Comparison of ENCODE assay signal across 24 mouse cellular contexts in the genomic region with DNA sequence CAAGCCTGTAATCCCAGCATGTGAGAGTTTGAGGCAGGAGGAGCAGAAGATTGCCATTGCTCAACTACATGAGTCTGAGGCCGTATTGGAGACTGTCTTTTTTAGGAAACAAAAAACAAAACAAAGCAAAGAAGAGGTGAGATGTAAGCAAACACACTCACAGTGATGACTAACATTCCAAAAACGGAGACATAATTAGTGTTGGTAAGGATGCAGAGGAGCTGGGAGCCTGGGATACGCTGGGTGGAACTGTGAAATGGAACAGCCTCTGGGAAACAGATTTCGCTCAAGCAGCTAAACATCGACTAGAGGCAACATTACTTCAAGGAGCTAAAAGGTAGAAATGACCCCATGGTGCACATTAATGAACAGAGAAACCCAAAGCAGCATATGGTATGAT.
"Had no signal": no experiment of that assay in that cellular context is flagged by ENCODE, and none has a peak within 500 bp of the region (broad histone marks: within the 10 kb centered on the region; RNA-seq: fewer than 3 reads in every experiment).

No protein-coding gene starts in this region.

- ATAC-seq: hindbrain, embryonic 16.5 days; inflammation-experienced regulatory T-cells, adult 6 months; intestine, embryonic 15.5 days; intestine, postnatal 0 days had no signal

- H3K27me3 ChIP-seq: hindbrain, embryonic 12.5 days; intestine, embryonic 15.5 days; limb, embryonic 12.5 days had no signal

- DNase-seq: gastrocnemius, adult 2 months; gastrocnemius, postnatal 10 days; gastrocnemius, postnatal 25 days; heart, adult 18-20 months; heart, postnatal 10 days; heart, postnatal 4 days; kidney, adult 18-20 months; kidney, adult 8-10 months; kidney, postnatal 10 days; kidney, postnatal 25 days; kidney, postnatal 4 days had no signal

- H3K9me3 ChIP-seq: heart, embryonic 10.5 days; heart, embryonic 12.5 days; hindbrain, embryonic 10.5 days; hindbrain, embryonic 12.5 days; intestine, embryonic 15.5 days; limb, embryonic 10.5 days; limb, embryonic 12.5 days had no signal

- H3K4me2 ChIP-seq: heart, embryonic 12.5 days; hindbrain, embryonic 12.5 days; hindbrain, embryonic 14.5 days; intestine, embryonic 15.5 days; limb, embryonic 12.5 days had no signal

- H3K36me3 ChIP-seq: heart, embryonic 10.5 days; heart, embryonic 12.5 days; hindbrain, embryonic 10.5 days; hindbrain, embryonic 12.5 days; intestine, embryonic 15.5 days; limb, embryonic 10.5 days; limb, embryonic 12.5 days had no signal

- H3K27ac ChIP-seq: gastrocnemius, adult 2 months; heart, embryonic 10.5 days; hindbrain, embryonic 10.5 days; hindbrain, embryonic 12.5 days; hindbrain, embryonic 14.5 days; intestine, embryonic 15.5 days; layer of hippocampus, adult 2 months; left cerebral cortex, adult 2 months; limb, embryonic 10.5 days; limb, embryonic 12.5 days had no signal

- H3K4me3 ChIP-seq: gastrocnemius, adult 2 months; heart, embryonic 10.5 days; heart, embryonic 12.5 days; hindbrain, embryonic 10.5 days; hindbrain, embryonic 12.5 days; intestine, embryonic 15.5 days; layer of hippocampus, adult 2 months; left cerebral cortex, adult 2 months; limb, embryonic 10.5 days; limb, embryonic 12.5 days had no signal

- H3K9ac ChIP-seq: heart, embryonic 12.5 days; hindbrain, embryonic 12.5 days; hindbrain, embryonic 14.5 days; intestine, embryonic 15.5 days; limb, embryonic 12.5 days had no signal
